14 mouse cellular contexts compared by ENCODE assay signal in genomic region chr9:103357893-103358292, GRCm38 (mm10). TPM values are rescaled to one million over a fixed set of nuclear protein-coding genes. Genes with fewer than 3 reads are reported as not detected.
A peak's percentile ranks its signal among the peaks of the same experiment; 100 is the strongest.
DNase-seq lines count a peak whose midpoint lies in the region; ATAC-seq and TF ChIP-seq lines count a peak whose summit lies in the region.
"Had no signal": no experiment of that assay in that cellular context is flagged by ENCODE, and none has a peak within 500 bp of the region (broad histone marks: within the 10 kb centered on the region; RNA-seq: fewer than 3 reads in every experiment).

No protein-coding gene starts in this region.

- no peak for TF ChIP-seq EP300 in stomach, postnatal 0 days (optimal IDR thresholded peaks at IDR 0.05)

- peak; percentile 76 for DNase-seq in heart, adult 11 months
- no peak for DNase-seq in heart, adult 18-20 months
- DNase-seq in midbrain, postnatal 0 days (ENCODE audit: low spot score) = peak; percentile 30
- DNase-seq in heart, postnatal 4 days = peak; percentile 27
- no peak for DNase-seq in stomach, postnatal 0 days (ENCODE audit: low spot score)
- no peak for DNase-seq in kidney, postnatal 14 days
- no peak for DNase-seq in thymus, postnatal 0 days (ENCODE audit: low spot score)
- DNase-seq: adrenal gland, adult 8-10 months; cerebellum, postnatal 25 days; lung, postnatal 36 days; right cerebral cortex, postnatal 14 days had no signal

- H3K9ac ChIP-seq in midbrain, postnatal 0 days (replicated peaks; ENCODE audit: low read length, poor library complexity, severe bottlenecking) = no peak overlapping the region
- H3K9ac ChIP-seq in midbrain, embryonic 15.5 days = no peak overlapping the region
- H3K9ac ChIP-seq in stomach, postnatal 0 days (ENCODE audit: low read length) = no peak overlapping the region
- H3K9ac ChIP-seq: kidney, embryonic 15.5 days had no signal

- peaks cover 4% of the 10 kb centered on the region; the same call in 1 of the 2 replicates for H3K36me3 ChIP-seq in midbrain, postnatal 0 days (ENCODE audit: insufficient read depth, low read length)
- H3K36me3 ChIP-seq in midbrain, embryonic 15.5 days (replicated peaks) = peaks cover 14% of the 10 kb centered on the region; the same call in 1 of the 2 replicates
- no peaks in the 10 kb centered on the region for H3K36me3 ChIP-seq in stomach, postnatal 0 days (ENCODE audit: control insufficient read depth, insufficient read depth, low read length)

- no peak overlapping the region for H3K27ac ChIP-seq in midbrain, postnatal 0 days (ENCODE audit: low read depth, low read length)
- no peak overlapping the region for H3K27ac ChIP-seq in midbrain, embryonic 15.5 days
- H3K27ac ChIP-seq in stomach, postnatal 0 days (replicated peaks) = no peak overlapping the region
- H3K27ac ChIP-seq: kidney, embryonic 15.5 days had no signal

- no peak overlapping the region for H3K4me2 ChIP-seq in midbrain, postnatal 0 days (ENCODE audit: low read depth, low read length, poor library complexity, severe bottlenecking)
- no peak overlapping the region for H3K4me2 ChIP-seq in midbrain, embryonic 15.5 days
- no peak overlapping the region for H3K4me2 ChIP-seq in stomach, postnatal 0 days (replicated peaks; ENCODE audit: low read depth)
- H3K4me2 ChIP-seq: kidney, embryonic 15.5 days had no signal

- peak; percentile 66 for TF ChIP-seq CTCF in midbrain, postnatal 0 days (IDR thresholded peaks at IDR 0.05)
- peak; percentile 59 for TF ChIP-seq CTCF in stomach, postnatal 0 days (IDR thresholded peaks at IDR 0.05; ENCODE audit: low read depth)

- H3K4me1 ChIP-seq in midbrain, postnatal 0 days (ENCODE audit: insufficient read depth, low read length) = no peaks in the 10 kb centered on the region
- H3K4me1 ChIP-seq in midbrain, embryonic 15.5 days = peaks cover 5% of the 10 kb centered on the region; the same call in 1 of the 2 replicates
- H3K4me1 ChIP-seq in stomach, postnatal 0 days (replicated peaks; ENCODE audit: control insufficient read depth, insufficient read depth) = no peaks in the 10 kb centered on the region

- ATAC-seq in midbrain, postnatal 0 days (ENCODE audit: low FRiP score) = no peak
- ATAC-seq in midbrain, embryonic 15.5 days (replicated peaks) = no peak
- ATAC-seq in stomach, postnatal 0 days (ENCODE audit: low FRiP score, low TSS enrichment) = peak; percentile 38; the same call in 1 of the 2 replicates

- H3K9me3 ChIP-seq in midbrain, postnatal 0 days (ENCODE audit: low read length) = no peaks in the 10 kb centered on the region
- no peaks in the 10 kb centered on the region for H3K9me3 ChIP-seq in midbrain, embryonic 15.5 days
- H3K9me3 ChIP-seq in stomach, postnatal 0 days (ENCODE audit: control insufficient read depth, low read length) = no peaks in the 10 kb centered on the region
- H3K9me3 ChIP-seq: kidney, embryonic 15.5 days had no signal

- no peaks in the 10 kb centered on the region for H3K27me3 ChIP-seq in midbrain, postnatal 0 days (ENCODE audit: insufficient read depth, low read length)
- H3K27me3 ChIP-seq in midbrain, embryonic 15.5 days (replicated peaks) = no peaks in the 10 kb centered on the region
- no peaks in the 10 kb centered on the region for H3K27me3 ChIP-seq in stomach, postnatal 0 days (ENCODE audit: control insufficient read depth, insufficient read depth, low read length)
- H3K27me3 ChIP-seq: CH12.LX; kidney, embryonic 15.5 days had no signal

- H3K4me3 ChIP-seq in midbrain, postnatal 0 days (ENCODE audit: low read depth, low read length) = no peak overlapping the region
- no peak overlapping the region for H3K4me3 ChIP-seq in midbrain, embryonic 15.5 days
- no peak overlapping the region for H3K4me3 ChIP-seq in stomach, postnatal 0 days (ENCODE audit: low read depth, low read length)
- H3K4me3 ChIP-seq: kidney, embryonic 15.5 days had no signal

RNA-seq across cellular contexts. Expression of gene Cdv3, which starts 7.7 kb away (rescaled TPM):
- total RNA-seq in heart, adult 18-20 months (2021) = 100 to 1,000 TPM; 136 to 151 TPM
- 102 and 128 TPM in 2 replicates for total RNA-seq in midbrain, postnatal 0 days (2014; rRNA removed)
- polyA plus RNA-seq in midbrain, postnatal 0 days (2015; fragmentation: Nextera tagmentation; extraction: Ambion mirVana) = 84.2 and 87.1 TPM in 2 replicates
- 79.1 and 83.7 TPM in 2 replicates for polyA plus RNA-seq in midbrain, embryonic 15.5 days (2015; fragmentation: Nextera tagmentation; extraction: Ambion mirVana)
- 100 to 1,000 TPM; 143 to 145 TPM for total RNA-seq in heart, postnatal 4 days (2021)
- polyA plus RNA-seq in stomach, postnatal 0 days (2015; fragmentation: Nextera tagmentation; extraction: Ambion mirVana) = 47.7 and 50.0 TPM in 2 replicates
- 129 TPM in 2 replicates for polyA plus RNA-seq in thymus, postnatal 0 days (2015; fragmentation: Nextera tagmentation; extraction: Ambion mirVana)

RNA-seq across cellular contexts. Expression of gene Topbp1, which starts 52.9 kb away (rescaled TPM):
- total RNA-seq in heart, adult 18-20 months (2021) = 10 to 100 TPM in 1 of 2 experiments, 1 to 10 TPM in 1; 9.0 to 13.4 TPM
- 16.9 and 23.8 TPM in 2 replicates for total RNA-seq in midbrain, postnatal 0 days (2014; rRNA removed)
- polyA plus RNA-seq in midbrain, postnatal 0 days (2015; fragmentation: Nextera tagmentation; extraction: Ambion mirVana) = 10.0 and 11.5 TPM in 2 replicates
- 17.8 and 18.9 TPM in 2 replicates for polyA plus RNA-seq in midbrain, embryonic 15.5 days (2015; fragmentation: Nextera tagmentation; extraction: Ambion mirVana)
- total RNA-seq in heart, postnatal 4 days (2021) = 10 to 100 TPM; 58.6 to 65.2 TPM
- 15.6 and 17.2 TPM in 2 replicates for polyA plus RNA-seq in stomach, postnatal 0 days (2015; fragmentation: Nextera tagmentation; extraction: Ambion mirVana)
- 65.6 and 72.7 TPM in 2 replicates for polyA plus RNA-seq in thymus, postnatal 0 days (2015; fragmentation: Nextera tagmentation; extraction: Ambion mirVana)

RNA-seq across cellular contexts. Expression of gene 1300017J02Rik, which starts 53.0 kb away (rescaled TPM):
- not detected for total RNA-seq in heart, adult 18-20 months (2021)
- 0.27 TPM in 1 of 2 replicates, not detected in the other for total RNA-seq in midbrain, postnatal 0 days (2014; rRNA removed)
- 0.27 and 0.56 TPM in 2 replicates for polyA plus RNA-seq in midbrain, postnatal 0 days (2015; fragmentation: Nextera tagmentation; extraction: Ambion mirVana)
- 0.55 and 1.8 TPM in 2 replicates for polyA plus RNA-seq in midbrain, embryonic 15.5 days (2015; fragmentation: Nextera tagmentation; extraction: Ambion mirVana)
- total RNA-seq in heart, postnatal 4 days (2021) = under 1 TPM; 0.23 to 0.48 TPM
- 1.3 TPM in 2 replicates for polyA plus RNA-seq in stomach, postnatal 0 days (2015; fragmentation: Nextera tagmentation; extraction: Ambion mirVana)
- 1.5 and 2.9 TPM in 2 replicates for polyA plus RNA-seq in thymus, postnatal 0 days (2015; fragmentation: Nextera tagmentation; extraction: Ambion mirVana)

Comparison
In these comparisons a context has a peak if more than half of its experiments do, and no peak if none do; other contexts are left out.
1. DNase-seq: peak in heart, adult 11 months (single experiment), midbrain, postnatal 0 days (single experiment) and heart, postnatal 4 days (single experiment); none in heart, adult 18-20 months (0 of 2), stomach, postnatal 0 days (single experiment), kidney, postnatal 14 days (single experiment) and thymus, postnatal 0 days (single experiment).